11 mouse cellular contexts compared by ENCODE assay signal in genomic region chr3:101108282-101108681, GRCm38 (mm10). TPM values are rescaled to one million over a fixed set of nuclear protein-coding genes. Genes with fewer than 3 reads are reported as not detected.
A peak's percentile ranks its signal among the peaks of the same experiment; 100 is the strongest.
DNase-seq lines count a peak whose midpoint lies in the region; ATAC-seq and TF ChIP-seq lines count a peak whose summit lies in the region.
"Had no signal": no experiment of that assay in that cellular context is flagged by ENCODE, and none has a peak within 500 bp of the region (broad histone marks: within the 10 kb centered on the region; RNA-seq: fewer than 3 reads in every experiment).

No protein-coding gene starts in this region.

- DNase-seq in Patski (ENCODE audit: low read depth, low spot score): peak; percentile 98
- no peak for DNase-seq in midbrain, postnatal 0 days (ENCODE audit: low spot score)
- DNase-seq in cerebellum, postnatal 4 days (ENCODE audit: low spot score in 2 of 2): no peak
- DNase-seq in left cerebral cortex, postnatal 25 days (ENCODE audit: low spot score in 2 of 2): no peak
- no peak for DNase-seq in kidney, adult 2 months
- DNase-seq: right cerebral cortex, postnatal 4 days had no signal

- 0 out of 2 replicates have a peak overlapping the region, but pooled peaks have one; percentile 86 for H3K4me2 ChIP-seq in kidney, embryonic 15.5 days
- no peak overlapping the region for H3K4me2 ChIP-seq in kidney, embryonic 16.5 days (replicated peaks; ENCODE audit: low read depth, low read length)
- peak overlapping the region; percentile 96 for H3K4me2 ChIP-seq in hindbrain, embryonic 13.5 days
- peak overlapping the region; percentile 88 for H3K4me2 ChIP-seq in midbrain, postnatal 0 days (ENCODE audit: low read depth, low read length, poor library complexity, severe bottlenecking)

- peaks cover 34% of the 10 kb centered on the region for H3K4me1 ChIP-seq in kidney, embryonic 15.5 days
- peaks cover 31% of the 10 kb centered on the region for H3K4me1 ChIP-seq in kidney, embryonic 16.5 days (ENCODE audit: insufficient read depth, low read length)
- H3K4me1 ChIP-seq in hindbrain, embryonic 13.5 days (replicated peaks): peaks cover 53% of the 10 kb centered on the region
- peaks cover 12% of the 10 kb centered on the region for H3K4me1 ChIP-seq in midbrain, postnatal 0 days (ENCODE audit: insufficient read depth, low read length)
- H3K4me1 ChIP-seq in kidney, adult 2 months (ENCODE audit: control insufficient read depth, insufficient read depth, low read length): no peaks in the 10 kb centered on the region

- CTCF ChIA-PET in Patski (lab: Charles Lee): interaction anchor here (1.3 to 1.4 kb wide), 3 partner anchors 19 to 187 kb away, joined by 3 to 4 read pairs (median 3); no protein-coding TSS in a partner anchor

- no peak overlapping the region for H3K27ac ChIP-seq in kidney, embryonic 15.5 days
- no peak overlapping the region for H3K27ac ChIP-seq in kidney, embryonic 16.5 days (ENCODE audit: low read length)
- no peak overlapping the region for H3K27ac ChIP-seq in hindbrain, embryonic 13.5 days
- no peak overlapping the region for H3K27ac ChIP-seq in midbrain, postnatal 0 days (ENCODE audit: low read depth, low read length)
- no peak overlapping the region for H3K27ac ChIP-seq in kidney, adult 2 months (ENCODE audit: insufficient read depth, low read depth, low read length)

- no peak for TF ChIP-seq CTCF in Patski (IDR thresholded peaks at IDR 0.05)
- TF ChIP-seq CTCF in midbrain, postnatal 0 days (IDR thresholded peaks at IDR 0.05): no peak
- TF ChIP-seq CTCF in kidney, adult 2 months (conservative IDR thresholded peaks at IDR 0.05; ENCODE audit: insufficient read depth, insufficient read length, low read depth, low read length): no peak

- H3K27me3 ChIP-seq in kidney, embryonic 15.5 days: peaks cover 9% of the 10 kb centered on the region; the same call in 1 of the 2 replicates
- H3K27me3 ChIP-seq in kidney, embryonic 16.5 days (ENCODE audit: insufficient read depth, low read length): no peaks in the 10 kb centered on the region
- no peaks in the 10 kb centered on the region for H3K27me3 ChIP-seq in Patski
- 0 out of 2 replicates have a peak, but pooled peaks cover 10% of the 10 kb centered on the region for H3K27me3 ChIP-seq in hindbrain, embryonic 13.5 days
- no peaks in the 10 kb centered on the region for H3K27me3 ChIP-seq in midbrain, postnatal 0 days (ENCODE audit: insufficient read depth, low read length)
- H3K27me3 ChIP-seq in kidney, adult 2 months (replicated peaks; ENCODE audit: control insufficient read depth, insufficient read depth, low read length): no peaks in the 10 kb centered on the region

- no peak for TF ChIP-seq POLR2A in kidney, adult 2 months (IDR thresholded peaks at IDR 0.05; ENCODE audit: low read depth, low read length)

- H3K9ac ChIP-seq in kidney, embryonic 15.5 days: no peak overlapping the region
- no peak overlapping the region for H3K9ac ChIP-seq in kidney, embryonic 16.5 days (replicated peaks; ENCODE audit: low read length)
- H3K9ac ChIP-seq in hindbrain, embryonic 13.5 days: 0 out of 2 replicates have a peak overlapping the region, but pooled peaks have one; percentile 30
- H3K9ac ChIP-seq in midbrain, postnatal 0 days (replicated peaks; ENCODE audit: low read length, poor library complexity, severe bottlenecking): no peak overlapping the region

- in situ Hi-C loops in Patski (cut with MboI; ENCODE audit: low pct_unique_long_range_greater_than_20kb): no loop called here

- intact Hi-C loops in left cerebral cortex, postnatal 25 days (cut with DNase I): loop anchor here (5.0 to 10.0 kb wide), 2 partner anchors 189 to 267 kb away; partner anchors contain the start of gene Igsf3

- no peak for ATAC-seq in kidney, embryonic 15.5 days (replicated peaks; ENCODE audit: low FRiP score)
- no peak for ATAC-seq in kidney, embryonic 16.5 days (ENCODE audit: low FRiP score, low TSS enrichment)
- peak; percentile 42 for ATAC-seq in Patski
- no peak for ATAC-seq in hindbrain, embryonic 13.5 days (ENCODE audit: low FRiP score)
- no peak for ATAC-seq in midbrain, postnatal 0 days (ENCODE audit: low FRiP score)
- ATAC-seq: inflammation-experienced regulatory T-cells, adult 6 months had no signal

- H3K9me3 ChIP-seq in kidney, embryonic 15.5 days (replicated peaks): no peaks in the 10 kb centered on the region
- no peaks in the 10 kb centered on the region for H3K9me3 ChIP-seq in kidney, embryonic 16.5 days (ENCODE audit: low read length)
- H3K9me3 ChIP-seq in hindbrain, embryonic 13.5 days: no peaks in the 10 kb centered on the region
- no peaks in the 10 kb centered on the region for H3K9me3 ChIP-seq in midbrain, postnatal 0 days (ENCODE audit: low read length)

- H3K36me3 ChIP-seq in kidney, embryonic 15.5 days: no peaks in the 10 kb centered on the region
- H3K36me3 ChIP-seq in kidney, embryonic 16.5 days (ENCODE audit: insufficient read depth, low read length): no peaks in the 10 kb centered on the region
- no peaks in the 10 kb centered on the region for H3K36me3 ChIP-seq in hindbrain, embryonic 13.5 days
- H3K36me3 ChIP-seq in midbrain, postnatal 0 days (ENCODE audit: insufficient read depth, low read length): no peaks in the 10 kb centered on the region
- H3K36me3 ChIP-seq in kidney, adult 2 months (ENCODE audit: control insufficient read depth, insufficient read depth, low read length): no peaks in the 10 kb centered on the region

- WGBS in kidney, embryonic 15.5 days: 43% methylated on average over 3 of the region's 3 CpGs
- WGBS in kidney, embryonic 16.5 days: 50% methylated on average over 3 of the region's 3 CpGs
- WGBS in hindbrain, embryonic 13.5 days: 76% methylated on average over 3 of the region's 3 CpGs
- WGBS in midbrain, postnatal 0 days: 75% methylated on average over 3 of the region's 3 CpGs
- 69% methylated on average over 3 of the region's 3 CpGs for WGBS in kidney, adult 2 months

- POLR2A ChIA-PET in Patski (lab: Charles Lee): no interaction called here

- H3K4me3 ChIP-seq in kidney, embryonic 15.5 days (replicated peaks): no peak overlapping the region
- no peak overlapping the region for H3K4me3 ChIP-seq in kidney, embryonic 16.5 days (ENCODE audit: low read length)
- peak overlapping the region; percentile 86; the same call in 1 of the 2 replicates for H3K4me3 ChIP-seq in hindbrain, embryonic 13.5 days
- H3K4me3 ChIP-seq in midbrain, postnatal 0 days (ENCODE audit: low read depth, low read length): 0 out of 2 replicates have a peak overlapping the region, but pooled peaks have one; percentile 87
- H3K4me3 ChIP-seq in kidney, adult 2 months (ENCODE audit: insufficient read depth, low read depth, low read length): no peak overlapping the region
- H3K4me3 ChIP-seq: erythroblast, embryonic 14.5 days had no signal

RNA-seq across cellular contexts. Expression of gene Ptgfrn, which starts 1.8 kb away (rescaled TPM):
- 2.8 and 2.9 TPM in 2 replicates for polyA plus RNA-seq in kidney, embryonic 15.5 days (2015; fragmentation: Nextera tagmentation; extraction: Ambion mirVana)
- 2.1 and 2.4 TPM in 2 replicates for polyA plus RNA-seq in kidney, embryonic 16.5 days (2015; fragmentation: Nextera tagmentation; extraction: Ambion mirVana)
- polyA plus RNA-seq in Patski (2021): 160 TPM
- polyA plus RNA-seq in hindbrain, embryonic 13.5 days (2015; fragmentation: Nextera tagmentation; extraction: Ambion mirVana): 2.1 and 2.4 TPM in 2 replicates
- 53.9 and 58.5 TPM in 2 replicates for total RNA-seq in midbrain, postnatal 0 days (2014; rRNA removed)
- 3.7 and 3.8 TPM in 2 replicates for polyA plus RNA-seq in midbrain, postnatal 0 days (2015; fragmentation: Nextera tagmentation; extraction: Ambion mirVana)
- total RNA-seq in left cerebral cortex, postnatal 25 days (2021): 10 to 100 TPM; 39.0 to 42.1 TPM
- polyA plus RNA-seq in kidney, adult 2 months (2012; rRNA removed): 5.2 and 5.5 TPM in 2 replicates
- polyA plus RNA-seq: erythroblast, embryonic 14.5 days had no signal

Comparison
In these comparisons a context has a peak if more than half of its experiments do, and no peak if none do; other contexts are left out.
1. H3K4me3 ChIP-seq: peak in hindbrain, embryonic 13.5 days (single experiment) and midbrain, postnatal 0 days (single experiment); none in kidney, embryonic 15.5 days (single experiment), kidney, embryonic 16.5 days (single experiment) and kidney, adult 2 months (single experiment).
2. RNA of gene Ptgfrn, which starts 1.8 kb away (polyA plus RNA-seq): 160 TPM in Patski (single experiment); 5.2 to 5.5 TPM in kidney, adult 2 months, 3.7 to 3.8 TPM in midbrain, postnatal 0 days, 2.8 to 2.9 TPM in kidney, embryonic 15.5 days, 2.1 to 2.4 TPM in kidney, embryonic 16.5 days and 2.1 to 2.4 TPM in hindbrain, embryonic 13.5 days; every median in the first group is over 10 times any median in the second.